Mouse (Mus musculus) testis, adult 10 weeks (tissue): ENCODE measurements around the gene Psmb6. TPM values are rescaled to one million over a fixed set of nuclear protein-coding genes. Genes with fewer than 3 reads are reported as not detected.

Experiments
- polyA plus RNA-seq: library from polyadenylated mRNA; stranded (reverse); fragments of 350-450 nt; fragmentation: Illumina TruSeq; extraction: RNeasy Lipid Tissue Mini Kit (QIAGEN cat#74804); gene quantifications from one replicate; pipeline ENCODE4 v1.2.3, GENCODE M21; 2014; ENCODE audit warnings: low read depth, low replicate concordance

The Psmb6 gene
- 20.1 TPM for polyA plus RNA-seq

DNA sequence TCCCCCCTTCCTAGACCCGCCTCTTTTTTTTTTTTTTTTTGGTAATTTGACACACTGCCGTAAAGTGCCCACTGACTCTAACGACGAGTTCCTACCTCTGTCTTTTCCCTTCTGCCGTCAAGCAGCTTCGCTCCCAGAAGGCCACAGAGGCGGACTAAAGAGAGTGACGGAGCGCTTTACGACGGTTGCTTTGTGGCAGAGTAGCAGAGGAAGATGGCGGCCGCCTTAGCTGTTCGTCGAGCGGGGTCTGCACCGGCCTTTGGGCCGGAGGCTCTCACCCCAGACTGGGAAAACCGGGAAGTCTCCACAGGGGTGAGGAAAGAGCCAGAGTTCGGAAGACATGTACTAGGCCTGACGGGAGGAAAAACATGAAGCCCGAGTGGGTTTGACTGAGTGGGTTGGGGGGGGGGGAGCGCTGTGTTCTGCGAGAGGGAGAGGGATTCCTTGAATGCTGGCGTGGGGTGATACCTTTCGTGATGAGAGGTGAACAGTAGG, at the start of gene Psmb6:
TSS of gene Psmb6 (plus strand) at position 184 of the 495 bp plus-strand sequence.

DNA sequence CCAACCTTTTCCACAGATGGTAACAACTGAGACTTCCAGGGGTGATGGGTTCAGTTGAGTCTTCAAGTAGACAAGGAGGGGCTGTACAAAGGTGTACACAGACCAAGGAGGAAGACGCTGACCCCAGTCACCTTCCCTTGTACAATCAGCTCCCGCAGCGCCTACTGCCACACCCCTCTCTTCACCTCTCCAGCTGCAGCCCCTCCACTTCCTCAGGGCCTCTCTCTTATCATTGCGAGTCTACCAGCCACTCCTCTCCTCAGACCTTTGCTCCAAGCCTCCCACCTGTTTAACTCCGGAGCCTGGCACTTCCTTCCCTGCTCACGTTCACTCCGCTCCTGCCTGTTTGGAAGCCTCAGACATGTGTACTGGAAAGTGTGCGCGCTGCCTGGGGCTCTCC, 20.2 kb upstream of the Psmb6 start, which contains the start of gene Tm4sf5:
TSS of gene Tm4sf5 (plus strand) at position 275 of the 400 bp plus-strand sequence.

GRCm38 (mm10) chr11:70514288-70514687, 10.9 kb upstream of the Psmb6 start, which contains the start of gene Vmo1:
Vmo1 (minus strand) TSS chr11:70514616.

DNA sequence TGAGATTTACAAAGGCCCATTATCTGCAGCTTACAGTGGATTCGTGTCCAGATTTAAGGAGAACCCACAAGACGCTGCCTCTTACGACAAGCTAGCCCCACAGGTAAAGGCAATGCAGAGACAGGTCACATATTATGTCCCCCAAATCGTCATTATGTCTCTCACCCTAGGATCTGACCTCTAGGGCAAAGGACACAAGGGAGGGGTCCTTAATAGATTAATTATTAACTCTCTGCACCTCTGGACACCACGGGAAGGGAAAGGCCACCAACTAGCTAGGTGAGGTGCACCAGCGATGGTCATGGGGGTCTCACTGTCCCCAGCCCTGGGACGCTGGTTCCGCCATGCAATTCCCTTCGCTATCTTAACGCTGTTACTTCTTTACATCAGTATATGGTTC, 6.2 kb upstream of the Psmb6 start, which contains the start of gene Gltpd2:
TSS of gene Gltpd2 (plus strand) at position 274 of the 400 bp plus-strand sequence.

GRCm38 (mm10) chr11:70532839-70533238, 7.7 kb downstream of the Psmb6 start, which contains the start of gene Gm40193:
Gm40193 (minus strand) TSS chr11:70532939.

GRCm38 (mm10) chr11:70539877-70540587, 14.9 kb downstream of the Psmb6 start, which contains the start of gene Pld2:
Pld2 (plus strand) TSS chr11:70540064.

GRCm38 (mm10) chr11:70562287-70562994, 37.3 kb downstream of the Psmb6 start, which contains the start of gene Mink1:
Mink1 (plus strand) TSS chr11:70562881.

Other genes with a start within 250 kb of the Psmb6 start
- gene Alox12e, start 202.7 kb upstream of the Psmb6 start, polyA plus RNA-seq = not detected
- 0.41 TPM for gene Alox15, start 173.3 kb upstream of the Psmb6 start, polyA plus RNA-seq
- gene Pelp1, start 115.3 kb upstream of the Psmb6 start, polyA plus RNA-seq = 11.9 TPM
- gene Arrb2, start 92.7 kb upstream of the Psmb6 start, polyA plus RNA-seq = 0.35 TPM
- 4.8 TPM for gene Med11, start 73.4 kb upstream of the Psmb6 start, polyA plus RNA-seq
- gene Zmynd15, start 65.9 kb upstream of the Psmb6 start, polyA plus RNA-seq = 18.1 TPM
- gene Cxcl16, start 65.4 kb upstream of the Psmb6 start, polyA plus RNA-seq = 2.3 TPM
- 0.35 TPM for gene Tm4sf5, start 20.1 kb upstream of the Psmb6 start, polyA plus RNA-seq
- gene Vmo1, start 10.8 kb upstream of the Psmb6 start, polyA plus RNA-seq = not detected
- not detected for gene Gltpd2, start 6.2 kb upstream of the Psmb6 start, polyA plus RNA-seq
- gene Gm40193, start 7.6 kb downstream of the Psmb6 start, polyA plus RNA-seq = not detected
- gene Pld2, start 14.7 kb downstream of the Psmb6 start, polyA plus RNA-seq = 0.11 TPM
- 1.7 TPM for gene Mink1, start 37.5 kb downstream of the Psmb6 start, polyA plus RNA-seq
- gene 4930544D05Rik, start 90.5 kb downstream of the Psmb6 start, polyA plus RNA-seq = 5.3 TPM
- gene Chrne, start 93.8 kb downstream of the Psmb6 start, polyA plus RNA-seq = 5.3 TPM
- not detected for gene Gp1ba, start 113.8 kb downstream of the Psmb6 start, polyA plus RNA-seq
- gene Rnf167, start 121.9 kb downstream of the Psmb6 start, polyA plus RNA-seq = 35.2 TPM
- 6.2 TPM for gene Slc25a11, start 122.1 kb downstream of the Psmb6 start, polyA plus RNA-seq
- gene Pfn1, start 129.3 kb downstream of the Psmb6 start, polyA plus RNA-seq = 33.1 TPM
- 12.7 TPM for gene Eno3, start 131.8 kb downstream of the Psmb6 start, polyA plus RNA-seq
- 22.5 TPM for gene Spag7, start 144.0 kb downstream of the Psmb6 start, polyA plus RNA-seq
- 0.31 TPM for gene Camta2, start 162.7 kb downstream of the Psmb6 start, polyA plus RNA-seq
- gene Inca1, start 174.8 kb downstream of the Psmb6 start, polyA plus RNA-seq = 10.2 TPM
- 1.5 TPM for gene Kif1c, start 175.2 kb downstream of the Psmb6 start, polyA plus RNA-seq
- 2.9 TPM for gene Zfp3, start 238.8 kb downstream of the Psmb6 start, polyA plus RNA-seq